Mouse (Mus musculus): Measurements from ENCODE around the gene Elavl1. TPM values are rescaled to one million over a fixed set of nuclear protein-coding genes. Genes with fewer than 3 reads are reported as not detected.
A peak's percentile ranks its signal among the peaks of the same experiment; 100 is the strongest.
"Not testable (repeated sequence)": the region's sequence is repeated elsewhere in the genome, so short reads cannot be mapped to it uniquely, and the experiment has no call there.

The Elavl1 gene
- polyA plus RNA-seq, 1 experiment, result 20.7 TPM

DNA sequence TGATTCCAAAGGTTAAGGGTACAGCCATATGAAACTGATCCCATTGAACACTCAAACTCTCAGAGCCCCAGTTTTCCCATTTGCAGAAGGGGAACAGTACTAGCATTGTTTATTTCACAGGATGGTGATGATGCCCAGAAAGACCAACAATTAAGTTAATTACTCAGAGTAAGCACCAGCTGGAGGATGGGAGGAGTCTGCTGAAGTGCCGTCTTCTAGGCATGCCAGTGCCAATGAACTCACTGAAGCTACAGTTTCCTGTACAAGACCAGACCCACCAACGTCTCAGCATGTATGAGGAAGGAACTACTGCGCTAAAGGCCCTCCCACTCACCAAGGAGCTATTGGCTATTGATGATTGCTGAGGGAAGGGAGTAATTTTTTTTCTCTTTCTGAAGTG is 34.1 kb upstream of the Elavl1 start:
- peaks cover 48% of the 10 kb centered on the region for H3K36me3 ChIP-seq (ENCODE audit: control insufficient read depth, insufficient read depth, low read length)
- TF ChIP-seq CTCF (IDR thresholded peaks at IDR 0.05; ENCODE audit: extremely low read depth, insufficient read length, insufficient replicate concordance, low read depth, low read length) (no peak), POLR2A (IDR thresholded peaks at IDR 0.05; ENCODE audit: low read depth, low read length) (no peak)
- WGBS, result 18% methylated on average over 3 of the region's 3 CpGs

DNA sequence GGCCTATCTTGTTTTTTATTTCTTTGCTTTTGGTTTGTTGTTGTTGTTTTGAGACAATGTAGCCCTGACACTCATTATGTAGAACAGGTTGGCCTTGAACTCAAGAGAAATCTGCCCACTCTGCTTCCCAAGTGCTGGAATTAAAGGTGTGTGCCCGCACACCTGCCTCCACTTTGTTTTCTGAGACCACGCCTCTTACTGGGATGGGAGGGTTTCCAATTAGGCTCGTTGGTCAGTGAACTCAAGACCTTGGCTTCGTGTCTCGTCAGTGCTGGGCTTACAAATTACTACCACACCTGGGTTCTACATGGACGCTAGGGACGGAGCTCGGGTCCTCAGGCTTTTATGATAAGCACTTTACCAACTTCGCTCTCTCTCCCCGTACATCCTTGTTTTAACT is 30.2 kb upstream of the Elavl1 start:
- TF ChIP-seq CTCF (IDR thresholded peaks at IDR 0.05; ENCODE audit: extremely low read depth, insufficient read length, insufficient replicate concordance, low read depth, low read length) (no peak), POLR2A (IDR thresholded peaks at IDR 0.05; ENCODE audit: low read depth, low read length) (no peak)
- Histone ChIP-seq H3K36me3 (ENCODE audit: control insufficient read depth, insufficient read depth, low read length) (peaks cover 54% of the 10 kb centered on the region), H3K27me3 (ENCODE audit: control insufficient read depth, insufficient read depth, low read length) (no peaks in the 10 kb centered on the region), H3K27ac (ENCODE audit: insufficient read depth, low read depth, low read length) (no peak overlapping the region), H3K4me1 (ENCODE audit: control insufficient read depth, insufficient read depth, insufficient read length, low read length) (peaks cover 20% of the 10 kb centered on the region), H3K4me3 (ENCODE audit: low read depth, low read length) (no peak overlapping the region)
- 60% methylated on average over 10 of the region's 10 CpGs for WGBS

More for the DNA sequence above, 34.1 kb upstream of the Elavl1 start:
- Histone ChIP-seq H3K4me1 (ENCODE audit: control insufficient read depth, insufficient read depth, insufficient read length, low read length) (peaks cover 30% of the 10 kb centered on the region), H3K27ac (ENCODE audit: insufficient read depth, low read depth, low read length) (peak overlapping the region; percentile 59), H3K4me3 (ENCODE audit: low read depth, low read length) (no peak overlapping the region), H3K27me3 (ENCODE audit: control insufficient read depth, insufficient read depth, low read length) (no peaks in the 10 kb centered on the region)

DNA sequence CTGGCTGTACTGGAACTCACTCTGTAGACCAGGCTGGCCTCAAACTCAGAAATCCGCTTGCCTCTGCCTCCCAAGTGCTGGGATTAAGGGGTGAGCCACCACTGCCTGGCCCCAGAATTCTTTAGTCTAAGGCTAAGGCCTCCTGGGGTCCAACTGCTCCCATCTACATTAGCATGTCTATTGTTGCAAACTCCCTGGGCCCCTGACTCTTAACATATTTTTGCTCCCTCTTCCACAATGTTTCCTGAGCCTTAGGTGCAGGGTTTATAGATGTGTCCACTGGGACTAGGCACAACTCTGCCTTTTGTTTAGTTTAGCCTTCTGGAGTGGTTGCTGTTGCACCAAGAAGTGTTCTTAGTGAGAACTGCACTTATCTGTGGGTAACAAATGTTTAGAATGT is 29.3 kb upstream of the Elavl1 start:
- 92% methylated on average over 1 of the region's 1 CpGs for WGBS
- Histone ChIP-seq H3K4me1 (ENCODE audit: control insufficient read depth, insufficient read depth, insufficient read length, low read length) (peaks cover 16% of the 10 kb centered on the region; the same call in 1 of the 2 replicates), H3K27me3 (ENCODE audit: control insufficient read depth, insufficient read depth, low read length) (no peaks in the 10 kb centered on the region), H3K27ac (ENCODE audit: insufficient read depth, low read depth, low read length) (no peak overlapping the region), H3K36me3 (ENCODE audit: control insufficient read depth, insufficient read depth, low read length) (peaks cover 48% of the 10 kb centered on the region), H3K4me3 (ENCODE audit: low read depth, low read length) (no peak overlapping the region)
- no peak for TF ChIP-seq CTCF (IDR thresholded peaks at IDR 0.05; ENCODE audit: extremely low read depth, insufficient read length, insufficient replicate concordance, low read depth, low read length)
- no peak for TF ChIP-seq POLR2A (IDR thresholded peaks at IDR 0.05; ENCODE audit: low read depth, low read length)

DNA sequence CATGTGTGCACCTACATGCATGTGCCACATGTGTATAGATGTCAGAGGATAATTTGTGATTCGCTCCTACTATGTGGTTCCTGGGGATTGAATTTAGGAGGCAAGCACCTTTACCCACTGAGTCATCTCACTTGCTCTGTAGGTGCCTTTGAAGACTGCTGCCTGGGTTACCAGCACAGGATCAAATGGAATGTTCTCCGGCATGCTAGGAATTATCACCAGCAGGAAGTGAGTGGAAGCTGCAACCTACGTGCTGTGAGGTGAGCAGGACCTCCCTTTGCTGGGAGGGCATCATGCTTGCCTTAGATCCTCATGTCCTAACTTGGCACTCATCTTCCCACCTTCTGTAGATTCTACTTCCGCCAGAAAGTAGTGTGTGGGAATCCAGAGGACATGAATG is 28.5 kb upstream of the Elavl1 start:
- Histone ChIP-seq H3K4me1 (ENCODE audit: control insufficient read depth, insufficient read depth, insufficient read length, low read length) (peaks cover 10% of the 10 kb centered on the region; the same call in 1 of the 2 replicates), H3K36me3 (ENCODE audit: control insufficient read depth, insufficient read depth, low read length) (peaks cover 40% of the 10 kb centered on the region), H3K4me3 (ENCODE audit: low read depth, low read length) (no peak overlapping the region), H3K27ac (ENCODE audit: insufficient read depth, low read depth, low read length) (no peak overlapping the region), H3K27me3 (ENCODE audit: control insufficient read depth, insufficient read depth, low read length) (no peaks in the 10 kb centered on the region)
- 61% methylated on average over 4 of the region's 4 CpGs for WGBS
- TF ChIP-seq POLR2A (IDR thresholded peaks at IDR 0.05; ENCODE audit: low read depth, low read length) (no peak), CTCF (IDR thresholded peaks at IDR 0.05; ENCODE audit: extremely low read depth, insufficient read length, insufficient replicate concordance, low read depth, low read length) (no peak)

DNA sequence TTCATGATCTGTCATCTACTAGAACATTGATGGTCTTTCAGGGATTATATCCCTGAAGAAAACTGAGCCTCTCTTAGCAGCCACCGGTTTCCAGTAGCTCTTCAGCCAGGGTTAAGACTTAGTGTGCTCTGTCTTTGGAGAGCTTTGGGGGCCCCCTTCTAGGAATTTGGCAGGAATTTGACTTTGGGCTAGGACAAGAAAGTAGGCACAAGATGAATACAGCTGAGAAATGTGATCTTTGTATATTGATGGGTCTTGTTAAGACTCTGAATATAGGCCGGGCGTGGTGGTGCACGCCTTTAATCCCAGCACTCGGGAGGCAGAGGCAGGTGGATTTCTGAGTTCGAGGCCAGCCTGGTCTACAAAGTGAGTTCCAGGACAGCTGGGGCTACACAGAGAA is 27.3 kb upstream of the Elavl1 start:
- 80% methylated on average over 6 of the region's 6 CpGs for WGBS
- H3K27me3 ChIP-seq (ENCODE audit: control insufficient read depth, insufficient read depth, low read length); H3K4me3 ChIP-seq (ENCODE audit: low read depth, low read length); H3K4me1 ChIP-seq (ENCODE audit: control insufficient read depth, insufficient read depth, insufficient read length, low read length); H3K27ac ChIP-seq (ENCODE audit: insufficient read depth, low read depth, low read length): not testable (repeated sequence)
- H3K36me3 ChIP-seq (ENCODE audit: control insufficient read depth, insufficient read depth, low read length), result peaks cover 33% of the 10 kb centered on the region

DNA sequence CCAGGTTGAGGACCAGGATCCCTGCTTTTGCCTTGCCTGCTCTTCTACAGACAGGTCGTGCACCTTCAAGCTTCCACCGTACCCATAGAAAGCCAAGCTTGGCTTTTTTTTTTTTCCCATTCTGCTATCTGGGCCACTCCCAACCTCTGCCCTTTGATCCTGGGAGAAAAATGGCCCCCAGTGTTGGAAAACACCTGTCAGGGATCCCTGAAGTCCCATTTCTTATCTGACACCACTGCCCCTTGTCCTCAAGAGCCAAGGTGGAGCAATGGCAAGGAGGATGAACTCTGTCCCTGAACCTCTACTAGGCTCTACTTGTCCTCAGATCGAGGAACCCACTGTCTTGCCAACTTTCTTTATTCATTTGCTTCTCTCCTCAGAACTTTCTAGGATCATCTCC is 25.4 kb upstream of the Elavl1 start:
- TF ChIP-seq CTCF (IDR thresholded peaks at IDR 0.05; ENCODE audit: extremely low read depth, insufficient read length, insufficient replicate concordance, low read depth, low read length) (no peak), POLR2A (IDR thresholded peaks at IDR 0.05; ENCODE audit: low read depth, low read length) (peak; percentile 66; the same call in 1 of the 2 replicates)
- H3K4me3 ChIP-seq (ENCODE audit: low read depth, low read length), result peak overlapping the region; percentile 66
- H3K27ac ChIP-seq (ENCODE audit: insufficient read depth, low read depth, low read length), result peak overlapping the region; percentile 98
- 22% methylated on average over 3 of the region's 3 CpGs for WGBS
- no peaks in the 10 kb centered on the region for H3K27me3 ChIP-seq (ENCODE audit: control insufficient read depth, insufficient read depth, low read length)
- H3K4me1 ChIP-seq (ENCODE audit: control insufficient read depth, insufficient read depth, insufficient read length, low read length), result peaks cover 10% of the 10 kb centered on the region
- H3K36me3 ChIP-seq (ENCODE audit: control insufficient read depth, insufficient read depth, low read length), result peaks cover 20% of the 10 kb centered on the region

DNA sequence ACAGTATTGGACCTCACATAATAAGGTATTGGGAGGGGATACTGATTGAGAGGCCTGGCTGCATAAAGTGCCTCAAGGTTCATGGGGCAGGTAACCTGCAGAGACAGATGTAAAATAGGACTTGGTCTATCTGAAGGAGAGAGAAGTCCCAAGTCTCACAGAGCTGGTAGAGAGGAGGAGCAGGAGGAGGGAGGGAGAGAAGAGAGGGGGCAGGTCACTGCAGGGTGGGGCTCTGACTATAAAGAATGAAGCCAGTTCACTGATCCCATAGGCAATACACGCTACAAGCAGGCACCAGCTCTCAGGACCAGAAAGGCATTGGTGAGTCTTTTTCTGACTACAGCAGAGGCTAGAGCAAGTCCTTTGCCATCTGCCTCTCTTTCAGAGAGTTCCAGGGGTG is 24.1 kb upstream of the Elavl1 start:
- Histone ChIP-seq H3K4me3 (ENCODE audit: low read depth, low read length) (peak overlapping the region; percentile 66), H3K4me1 (ENCODE audit: control insufficient read depth, insufficient read depth, insufficient read length, low read length) (peaks cover 7% of the 10 kb centered on the region), H3K36me3 (ENCODE audit: control insufficient read depth, insufficient read depth, low read length) (peaks cover 10% of the 10 kb centered on the region), H3K27ac (ENCODE audit: insufficient read depth, low read depth, low read length) (peak overlapping the region; percentile 98), H3K27me3 (ENCODE audit: control insufficient read depth, insufficient read depth, low read length) (no peaks in the 10 kb centered on the region)
- WGBS, result 10% methylated on average over 1 of the region's 1 CpGs
- TF ChIP-seq POLR2A (IDR thresholded peaks at IDR 0.05; ENCODE audit: low read depth, low read length) (peak; percentile 88; the same call in 1 of the 2 replicates), CTCF (IDR thresholded peaks at IDR 0.05; ENCODE audit: extremely low read depth, insufficient read length, insufficient replicate concordance, low read depth, low read length) (no peak)

DNA sequence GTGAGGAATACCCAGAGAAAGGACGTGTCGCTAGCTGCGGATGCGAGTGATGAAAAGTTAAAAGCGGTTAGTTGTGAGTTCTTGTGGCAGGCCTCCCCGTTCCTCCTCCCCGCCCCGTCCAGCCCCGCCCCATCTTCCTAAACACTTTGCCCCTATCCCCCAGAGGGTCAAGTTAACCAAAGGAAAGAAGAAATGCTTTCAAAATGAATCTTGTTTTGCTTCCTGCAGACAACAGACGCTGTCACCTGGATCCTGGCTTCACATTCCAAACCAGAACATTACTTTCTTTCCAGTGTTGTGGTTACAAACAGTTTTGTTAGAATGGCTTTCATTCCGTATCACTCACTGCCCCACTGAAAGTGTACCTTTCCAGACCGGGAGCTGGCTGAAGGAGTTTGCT is 23.1 kb upstream of the Elavl1 start:
- Histone ChIP-seq H3K27me3 (ENCODE audit: control insufficient read depth, insufficient read depth, low read length) (no peaks in the 10 kb centered on the region), H3K4me1 (ENCODE audit: control insufficient read depth, insufficient read depth, insufficient read length, low read length) (peaks cover 5% of the 10 kb centered on the region), H3K27ac (ENCODE audit: insufficient read depth, low read depth, low read length) (peak overlapping the region; percentile 4; the same call in 1 of the 2 replicates), H3K36me3 (ENCODE audit: control insufficient read depth, insufficient read depth, low read length) (peaks cover 6% of the 10 kb centered on the region; the same call in 1 of the 2 replicates), H3K4me3 (ENCODE audit: low read depth, low read length) (peak overlapping the region; percentile 32)
- TF ChIP-seq CTCF (IDR thresholded peaks at IDR 0.05; ENCODE audit: extremely low read depth, insufficient read length, insufficient replicate concordance, low read depth, low read length), result no peak
- 14% methylated on average over 12 of the region's 12 CpGs for WGBS

All from small intestine, adult 2 months (tissue).